Mouse (Mus musculus): ENCODE data around the gene Rab6b. TPM values are rescaled to one million over a fixed set of nuclear protein-coding genes. Genes with fewer than 3 reads are reported as not detected.

Rab6b gene
- total and polyA plus RNA-seq, 2 experiments from 2014 or later, result 162 to 228 TPM

GRCm38 (mm10) chr9:103072204-103072599, 39.4 kb upstream of the Rab6b start:
- H3K9me3 ChIP-seq (ENCODE audit: low read length), result no peaks in the 10 kb centered on the region
- H3K36me3 ChIP-seq (ENCODE audit: insufficient read depth, low read length), result no peaks in the 10 kb centered on the region
- no peak overlapping the region for H3K27ac ChIP-seq (ENCODE audit: low read depth, low read length)
- WGBS, result 95% methylated on average over 6 of the region's 6 CpGs
- H3K9ac ChIP-seq (replicated peaks; ENCODE audit: low read length, poor library complexity, severe bottlenecking), result no peak overlapping the region
- no peaks in the 10 kb centered on the region for H3K4me1 ChIP-seq (ENCODE audit: insufficient read depth, low read length)
- no peak for TF ChIP-seq CTCF (IDR thresholded peaks at IDR 0.05)
- ATAC-seq (ENCODE audit: low FRiP score) (no peak), DNase-seq (ENCODE audit: low spot score) (no peak)
- no peak overlapping the region for H3K4me3 ChIP-seq (ENCODE audit: low read depth, low read length)
- no peak overlapping the region for H3K4me2 ChIP-seq (ENCODE audit: low read depth, low read length, poor library complexity, severe bottlenecking)
- no peaks in the 10 kb centered on the region for H3K27me3 ChIP-seq (ENCODE audit: insufficient read depth, low read length)

GRCm38 (mm10) chr9:103072926-103073515, 38.6 kb upstream of the Rab6b start:
- H3K4me1 ChIP-seq (ENCODE audit: insufficient read depth, low read length), result no peaks in the 10 kb centered on the region
- ATAC-seq (ENCODE audit: low FRiP score) (no peak), DNase-seq (ENCODE audit: low spot score) (no peak)
- no peak overlapping the region for H3K27ac ChIP-seq (ENCODE audit: low read depth, low read length)
- H3K9ac ChIP-seq (replicated peaks; ENCODE audit: low read length, poor library complexity, severe bottlenecking), result no peak overlapping the region
- H3K27me3 ChIP-seq (ENCODE audit: insufficient read depth, low read length), result no peaks in the 10 kb centered on the region
- no peaks in the 10 kb centered on the region for H3K9me3 ChIP-seq (ENCODE audit: low read length)
- H3K4me3 ChIP-seq (ENCODE audit: low read depth, low read length), result no peak overlapping the region
- no peak for TF ChIP-seq CTCF (IDR thresholded peaks at IDR 0.05)
- WGBS, result 91% methylated on average over 11 of the region's 11 CpGs
- H3K36me3 ChIP-seq (ENCODE audit: insufficient read depth, low read length), result no peaks in the 10 kb centered on the region
- no peak overlapping the region for H3K4me2 ChIP-seq (ENCODE audit: low read depth, low read length, poor library complexity, severe bottlenecking)

- H3K27ac ChIP-seq (ENCODE audit: low read depth, low read length), result no peak overlapping the region
- H3K36me3 ChIP-seq (ENCODE audit: insufficient read depth, low read length), result no peaks in the 10 kb centered on the region
- WGBS, result 70% methylated on average over 21 of the region's 21 CpGs
- peak; percentile 69 for DNase-seq (ENCODE audit: low spot score)
- no peak overlapping the region for H3K4me3 ChIP-seq (ENCODE audit: low read depth, low read length)
- no peaks in the 10 kb centered on the region for H3K27me3 ChIP-seq (ENCODE audit: insufficient read depth, low read length)
- no peak overlapping the region for H3K9ac ChIP-seq (replicated peaks; ENCODE audit: low read length, poor library complexity, severe bottlenecking)
- no peak overlapping the region for H3K4me2 ChIP-seq (ENCODE audit: low read depth, low read length, poor library complexity, severe bottlenecking)
- no peak for TF ChIP-seq CTCF (IDR thresholded peaks at IDR 0.05)
- ATAC-seq (ENCODE audit: low FRiP score), result no peak
- H3K4me1 ChIP-seq (ENCODE audit: insufficient read depth, low read length), result no peaks in the 10 kb centered on the region
- no peaks in the 10 kb centered on the region for H3K9me3 ChIP-seq (ENCODE audit: low read length)
Observed at GRCm38 (mm10) chr9:103076836-103077531, 34.6 kb upstream of the Rab6b start.

GRCm38 (mm10) chr9:103078194-103078691, 33.3 kb upstream of the Rab6b start:
- H3K9ac ChIP-seq (replicated peaks; ENCODE audit: low read length, poor library complexity, severe bottlenecking), result no peak overlapping the region
- no peak for TF ChIP-seq CTCF (IDR thresholded peaks at IDR 0.05)
- H3K36me3 ChIP-seq (ENCODE audit: insufficient read depth, low read length), result no peaks in the 10 kb centered on the region
- no peak overlapping the region for H3K4me3 ChIP-seq (ENCODE audit: low read depth, low read length)
- no peaks in the 10 kb centered on the region for H3K4me1 ChIP-seq (ENCODE audit: insufficient read depth, low read length)
- 95% methylated on average over 6 of the region's 6 CpGs for WGBS
- DNase-seq (ENCODE audit: low spot score) (no peak), ATAC-seq (ENCODE audit: low FRiP score) (no peak)
- no peak overlapping the region for H3K4me2 ChIP-seq (ENCODE audit: low read depth, low read length, poor library complexity, severe bottlenecking)
- H3K9me3 ChIP-seq (ENCODE audit: low read length), result no peaks in the 10 kb centered on the region
- no peaks in the 10 kb centered on the region for H3K27me3 ChIP-seq (ENCODE audit: insufficient read depth, low read length)
- no peak overlapping the region for H3K27ac ChIP-seq (ENCODE audit: low read depth, low read length)

GRCm38 (mm10) chr9:103080211-103080610, 31.4 kb upstream of the Rab6b start:
- H3K27me3 ChIP-seq (ENCODE audit: insufficient read depth, low read length), result no peaks in the 10 kb centered on the region
- no peak overlapping the region for H3K27ac ChIP-seq (ENCODE audit: low read depth, low read length)
- no peak for TF ChIP-seq CTCF (IDR thresholded peaks at IDR 0.05)
- no peak overlapping the region for H3K4me3 ChIP-seq (ENCODE audit: low read depth, low read length)
- H3K4me1 ChIP-seq (ENCODE audit: insufficient read depth, low read length), result no peaks in the 10 kb centered on the region
- H3K9ac ChIP-seq (replicated peaks; ENCODE audit: low read length, poor library complexity, severe bottlenecking), result no peak overlapping the region
- no peak overlapping the region for H3K4me2 ChIP-seq (ENCODE audit: low read depth, low read length, poor library complexity, severe bottlenecking)
- ATAC-seq (ENCODE audit: low FRiP score), result no peak
- 88% methylated on average over 3 of the region's 3 CpGs for whole genome bisulfite sequencing
- H3K9me3 ChIP-seq (ENCODE audit: low read length), result no peaks in the 10 kb centered on the region
- DNase-seq (ENCODE audit: low spot score), result no peak
- H3K36me3 ChIP-seq (ENCODE audit: insufficient read depth, low read length), result no peaks in the 10 kb centered on the region

GRCm38 (mm10) chr9:103082246-103082975, 29.2 kb upstream of the Rab6b start:
- H3K9ac ChIP-seq (replicated peaks; ENCODE audit: low read length, poor library complexity, severe bottlenecking), result no peak overlapping the region
- H3K27ac ChIP-seq (ENCODE audit: low read depth, low read length), result no peak overlapping the region
- no peak overlapping the region for H3K4me3 ChIP-seq (ENCODE audit: low read depth, low read length)
- H3K9me3 ChIP-seq (ENCODE audit: low read length), result no peaks in the 10 kb centered on the region
- no peak for ATAC-seq (ENCODE audit: low FRiP score)
- WGBS, result 74% methylated on average over 8 of the region's 8 CpGs
- DNase-seq (ENCODE audit: low spot score), result no peak
- no peaks in the 10 kb centered on the region for H3K4me1 ChIP-seq (ENCODE audit: insufficient read depth, low read length)
- TF ChIP-seq CTCF (IDR thresholded peaks at IDR 0.05), result no peak
- no peaks in the 10 kb centered on the region for H3K27me3 ChIP-seq (ENCODE audit: insufficient read depth, low read length)
- H3K36me3 ChIP-seq (ENCODE audit: insufficient read depth, low read length), result no peaks in the 10 kb centered on the region
- no peak overlapping the region for H3K4me2 ChIP-seq (ENCODE audit: low read depth, low read length, poor library complexity, severe bottlenecking)
